ENCODE assay signal across 9 mouse cellular contexts in the genomic region with DNA sequence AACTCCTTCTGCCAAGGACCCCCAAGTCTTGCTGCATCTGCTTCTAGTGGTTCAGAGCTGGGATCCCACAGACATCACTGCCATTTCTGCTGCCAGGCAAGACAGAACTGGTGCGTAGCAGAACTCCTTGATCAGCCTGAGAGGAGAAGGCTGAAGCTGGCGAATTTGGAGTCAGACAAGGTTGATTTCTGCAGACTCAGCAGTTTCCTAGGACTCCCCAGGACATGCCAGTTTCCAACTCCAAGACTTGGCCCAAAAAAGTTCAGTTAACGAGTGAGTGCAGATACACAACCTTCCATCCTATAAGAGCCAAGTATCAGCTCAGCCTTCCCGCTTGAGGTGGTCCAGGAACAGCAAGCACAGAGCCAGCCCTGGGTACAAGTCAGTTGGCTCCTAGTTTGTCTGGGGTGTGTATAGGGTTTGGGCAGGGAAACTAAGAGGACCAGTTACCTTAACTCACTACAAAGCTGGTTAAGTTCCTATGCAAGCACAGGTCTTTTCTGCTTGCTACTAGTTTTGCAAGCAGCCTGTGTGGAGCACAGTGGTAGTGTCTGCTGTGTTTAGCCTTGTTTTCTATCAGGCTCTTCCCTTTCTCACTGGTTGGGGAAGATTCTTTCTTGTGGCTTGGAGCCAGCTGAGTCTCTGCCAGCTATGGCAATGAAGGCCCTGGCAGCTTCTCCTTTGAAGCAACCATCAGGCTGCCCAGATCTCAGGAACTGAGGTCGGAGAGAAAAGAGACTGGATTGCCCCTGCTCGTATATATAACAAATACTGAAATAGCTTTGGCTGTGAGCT.
DNase-seq lines count a peak whose midpoint lies in the region; TF ChIP-seq lines count a peak whose summit lies in the region.
"Had no signal": no experiment of that assay in that cellular context is flagged by ENCODE, and none has a peak within 500 bp of the region (broad histone marks: within the 10 kb centered on the region; RNA-seq: fewer than 3 reads in every experiment).

No protein-coding gene starts in this region.

- intact Hi-C loops in gastrocnemius, adult 2 months (cut with DNase I), result no loop called here

- peak; percentile 50 for DNase-seq in gastrocnemius, adult 2 months
- DNase-seq in gastrocnemius, postnatal 25 days, result no peak
- peak; percentile 72 for DNase-seq in adipocyte (ENCODE audit: low spot score)
- DNase-seq in cerebellum, postnatal 25 days, result peak; percentile 69 to 78
- peak; percentile 6 to 13 for DNase-seq in kidney, postnatal 4 days
- DNase-seq in ovary, postnatal 14 days (ENCODE audit: low spot score), result peak; percentile 53
- DNase-seq in retina, embryonic 14.5 days (ENCODE audit: low spot score), result no peak
- DNase-seq in spleen, postnatal 14 days (ENCODE audit: low spot score in 2 of 2), result no peak

- no peak for TF ChIP-seq CTCF in gastrocnemius, adult 2 months (IDR thresholded peaks at IDR 0.05)

- no peak overlapping the region for H3K27ac ChIP-seq in gastrocnemius, adult 2 months

- no peak overlapping the region for H3K4me3 ChIP-seq in gastrocnemius, adult 2 months
- H3K4me3 ChIP-seq: megakaryocyte, embryonic 14.5 days had no signal

Comparison
In these comparisons a context has a peak if more than half of its experiments do, and no peak if none do; other contexts are left out.
1. DNase-seq: peak in gastrocnemius, adult 2 months (single experiment), adipocyte (single experiment), cerebellum, postnatal 25 days (2 of 2), kidney, postnatal 4 days (2 of 2) and ovary, postnatal 14 days (single experiment); none in gastrocnemius, postnatal 25 days (single experiment), retina, embryonic 14.5 days (single experiment) and spleen, postnatal 14 days (0 of 2).